Mouse (Mus musculus) fibroblast of lung, adult 2 months (primary cell): ENCODE measurements at regions not wholly inside any gene's neighbourhood (a gene's known extent, or its start where the extent isn't known, plus 50 kb on each side); places are given as distances from the start of the nearest gene placed in this dataset.
"Not testable (repeated sequence)": the region's sequence is repeated elsewhere in the genome, so short reads cannot be mapped to it uniquely, and the experiment has no call there.

ENCODE experiments used
- DNase-seq: peaks from one replicate; pipeline ENCODE4 v3.0.0-alpha.2; 2011; ENCODE audit warnings: low read depth

DNA sequence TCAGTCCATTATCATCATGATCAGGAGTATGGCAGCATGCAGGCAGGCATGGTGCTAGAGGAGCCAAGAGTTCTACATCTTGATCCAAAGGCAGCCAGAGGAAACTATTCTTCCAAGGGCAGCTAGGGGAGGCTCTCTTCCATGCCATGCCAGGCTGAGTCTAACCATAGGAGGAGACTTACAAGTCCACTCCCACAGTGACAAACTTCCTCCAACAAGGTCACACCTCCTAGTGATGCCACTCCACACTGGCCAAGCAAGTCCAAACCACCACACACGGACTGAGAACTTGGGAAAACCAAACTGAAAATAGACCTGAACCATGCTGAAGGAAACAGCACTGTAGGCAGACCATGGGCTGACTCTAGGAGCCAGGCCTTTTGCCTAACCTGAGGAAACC is 197.4 kb downstream of the Prex1 start:
- no peak for DNase-seq

GRCm38 (mm10) chr2:166514664-166515063 is 199.0 kb downstream of the Prex1 start:
- DNase-seq, result no peak

DNA sequence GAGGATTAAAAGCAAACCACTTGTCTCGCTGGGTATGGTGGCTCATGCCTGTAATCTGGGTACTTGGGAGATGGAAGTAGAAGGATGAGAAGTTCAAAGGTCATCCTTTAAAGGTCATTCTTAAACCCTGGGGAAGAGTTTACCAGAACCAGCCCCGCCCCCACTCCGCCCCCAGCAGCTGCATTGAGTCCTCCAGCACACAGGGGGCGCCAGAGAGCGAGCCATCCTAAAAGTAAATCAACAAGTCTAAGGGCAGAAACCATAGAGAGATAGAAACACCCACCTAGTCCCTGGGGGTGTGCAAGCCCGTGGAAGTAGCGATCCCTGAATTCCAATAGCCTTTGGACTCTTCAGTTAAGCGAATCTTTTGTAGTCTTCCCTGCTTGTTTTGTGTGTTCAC is 201.1 kb downstream of the Prex1 start:
- no peak for DNase-seq

DNA sequence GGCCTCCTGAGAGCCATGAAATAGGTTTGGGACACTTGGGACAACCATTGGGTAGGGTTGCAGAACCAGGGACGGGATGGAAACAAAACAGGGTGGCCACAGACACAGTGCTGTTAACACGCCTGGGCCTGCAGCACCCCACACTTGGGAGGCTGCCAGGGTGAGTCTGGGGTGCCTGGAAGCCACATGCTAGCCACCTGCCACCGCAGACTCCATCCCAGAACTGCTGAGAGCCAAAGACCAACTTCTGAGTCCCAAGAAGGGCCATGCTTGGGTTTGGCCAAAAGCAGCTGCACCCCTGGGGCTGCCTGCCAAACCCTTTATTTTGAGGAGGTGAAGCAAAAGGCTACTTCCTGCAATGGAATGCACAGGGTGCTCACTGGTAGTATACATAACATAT is 202.2 kb downstream of the Prex1 start:
- DNase-seq, result not testable (repeated sequence)

- no peak for DNase-seq
Observed at GRCm38 (mm10) chr2:166510776-166511175, 202.9 kb downstream of the Prex1 start.

GRCm38 (mm10) chr2:166509591-166509990 is 204.0 kb downstream of the Prex1 start:
- DNase-seq, result no peak

GRCm38 (mm10) chr2:166508656-166509420 is 204.8 kb downstream of the Prex1 start:
- DNase-seq, result no peak

GRCm38 (mm10) chr2:166505309-166505708 is 208.3 kb downstream of the Prex1 start:
- no peak for DNase-seq

DNA sequence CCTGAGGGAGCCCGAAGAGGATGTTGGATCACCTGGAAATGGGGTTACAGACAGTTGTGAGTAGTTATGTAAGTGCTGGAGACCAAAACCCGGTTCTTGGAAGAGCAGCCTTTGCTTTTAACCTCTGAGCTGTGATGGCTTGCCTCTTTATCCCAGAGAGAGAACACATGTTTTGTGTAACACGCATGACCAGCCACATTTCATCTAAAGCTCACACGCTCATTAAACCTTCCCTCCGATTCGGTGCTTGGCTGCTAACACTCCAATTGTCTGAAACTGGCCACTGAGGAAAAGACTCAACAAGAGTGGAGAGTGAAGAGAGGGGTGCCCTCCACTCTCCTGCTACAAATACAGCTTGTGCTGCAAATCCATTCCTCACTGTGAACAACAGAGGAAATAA is 210.0 kb downstream of the Prex1 start:
- DNase-seq, result no peak

DNA sequence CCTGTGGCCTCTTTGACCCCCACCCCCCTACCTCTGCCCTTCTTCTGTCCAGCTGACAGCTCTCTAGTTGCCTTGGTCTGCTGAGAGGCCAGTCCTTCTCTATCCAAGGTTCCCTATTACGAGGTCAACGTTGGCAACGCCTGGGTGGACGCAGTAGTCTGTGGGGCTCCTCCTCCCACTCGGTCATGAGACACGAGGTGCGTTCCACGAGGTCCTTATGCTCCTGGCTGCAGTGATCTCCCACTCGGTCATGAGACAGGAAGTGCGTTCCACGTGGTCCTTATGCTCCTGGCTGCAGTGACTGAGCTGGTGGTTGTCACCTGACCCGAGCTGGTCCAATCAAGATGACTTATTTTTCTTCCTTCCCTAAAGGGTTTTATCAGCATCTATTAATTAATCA is 220.7 kb downstream of the Prex1 start:
- DNase-seq, result no peak

- DNase-seq, result no peak
Observed at GRCm38 (mm10) chr2:166492421-166492820, 221.2 kb downstream of the Prex1 start.

DNA sequence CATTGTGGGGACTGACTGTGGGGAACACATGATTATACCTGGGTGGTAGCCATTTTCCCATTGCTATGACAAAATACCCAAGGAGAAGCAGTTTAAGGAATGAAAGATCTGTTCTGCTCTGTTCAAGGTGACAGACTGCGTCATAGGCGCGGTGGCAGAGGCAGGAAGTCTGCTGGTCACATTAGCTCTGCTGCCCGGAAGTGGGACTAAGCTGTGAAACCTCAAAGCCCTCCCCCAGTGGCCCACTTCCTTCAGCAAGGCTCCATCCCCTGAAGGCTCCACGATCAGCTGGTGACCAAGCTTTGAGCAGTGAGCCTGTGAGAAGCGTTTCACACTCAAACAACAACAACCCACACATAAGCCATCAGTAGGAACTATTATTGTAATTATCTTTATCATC is 221.8 kb downstream of the Prex1 start:
- no peak for DNase-seq

DNA sequence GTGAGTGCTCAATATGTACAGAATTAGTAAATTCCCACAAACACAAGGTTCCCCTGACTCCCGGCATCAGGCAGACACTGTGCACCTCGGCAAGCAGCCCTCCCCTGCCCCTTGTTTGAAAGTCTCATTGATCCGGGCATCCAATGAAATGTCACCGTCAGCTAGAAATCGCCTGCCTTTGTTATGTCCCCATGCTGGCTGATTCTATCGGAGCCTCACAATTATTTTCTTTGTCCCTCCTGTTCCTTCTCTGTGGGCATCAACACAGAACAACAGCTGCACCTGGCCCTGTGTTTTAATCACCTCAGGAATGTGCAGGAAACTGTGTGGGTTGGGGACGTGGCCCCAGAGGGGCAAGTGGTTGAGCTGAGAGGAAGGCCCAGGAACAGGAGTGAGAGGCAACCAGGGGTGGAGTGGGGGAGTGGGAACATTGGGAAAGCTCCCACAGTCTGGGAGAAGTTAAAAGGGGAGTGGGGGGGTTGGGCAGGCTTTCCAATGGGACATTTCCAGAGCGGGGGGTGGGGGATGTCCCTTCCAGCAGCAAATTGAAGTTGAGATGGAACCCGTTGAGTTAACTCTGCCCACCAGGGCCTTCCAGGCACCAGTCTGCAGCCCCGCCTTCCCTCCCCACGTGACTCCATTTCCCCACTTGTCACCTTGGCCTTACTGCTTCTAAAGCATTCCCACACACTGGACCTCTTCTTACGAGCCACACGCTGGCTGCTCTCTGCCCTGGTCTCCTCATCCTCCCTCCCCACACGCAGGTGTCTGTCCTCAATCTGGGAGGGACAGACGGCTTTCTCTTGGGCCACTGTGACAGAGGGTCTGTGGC is 224.4 kb downstream of the Prex1 start:
- no peak for DNase-seq

DNA sequence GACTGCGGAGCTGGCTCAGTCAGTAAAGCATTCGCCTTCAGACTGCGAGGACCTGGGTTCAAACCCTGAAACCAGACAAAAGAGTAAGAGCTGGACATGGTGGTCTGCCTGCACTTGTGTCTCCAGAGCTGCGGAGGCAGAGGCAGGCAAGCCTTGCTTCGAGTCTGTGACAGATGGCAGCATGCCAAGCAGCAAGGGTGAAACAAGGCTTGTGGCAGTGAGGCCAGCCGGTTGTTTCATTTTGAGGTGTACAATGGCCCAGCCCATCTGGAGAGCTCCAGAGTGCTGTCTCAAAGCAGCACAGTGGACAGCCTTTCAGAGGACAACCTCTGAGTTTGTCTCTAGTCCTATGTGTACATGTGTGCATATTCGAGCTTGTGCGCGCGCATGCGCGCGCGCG is 225.9 kb downstream of the Prex1 start:
- DNase-seq, result no peak

DNA sequence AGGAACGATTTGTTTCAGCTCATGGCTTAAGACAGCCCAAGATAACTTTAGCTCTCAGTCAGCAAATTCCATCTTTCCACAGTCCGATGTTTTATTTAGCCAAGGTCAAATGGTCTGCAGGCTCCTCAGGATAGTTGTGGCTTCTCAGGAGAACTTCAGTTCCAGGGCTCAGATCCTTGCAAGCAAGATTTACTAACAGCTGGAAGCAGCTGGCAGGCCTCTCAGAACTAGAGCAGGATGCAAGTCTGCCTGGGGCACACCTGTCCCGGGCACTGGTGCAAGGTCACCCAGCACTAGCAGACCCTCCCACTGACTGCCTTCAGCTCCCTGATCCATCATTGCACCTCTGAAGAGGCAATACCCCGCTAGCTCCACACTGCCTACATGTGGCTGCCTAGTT is 227.8 kb downstream of the Prex1 start:
- DNase-seq, result no peak

GRCm38 (mm10) chr2:166485361-166485760 is 228.3 kb downstream of the Prex1 start:
- no peak for DNase-seq

DNA sequence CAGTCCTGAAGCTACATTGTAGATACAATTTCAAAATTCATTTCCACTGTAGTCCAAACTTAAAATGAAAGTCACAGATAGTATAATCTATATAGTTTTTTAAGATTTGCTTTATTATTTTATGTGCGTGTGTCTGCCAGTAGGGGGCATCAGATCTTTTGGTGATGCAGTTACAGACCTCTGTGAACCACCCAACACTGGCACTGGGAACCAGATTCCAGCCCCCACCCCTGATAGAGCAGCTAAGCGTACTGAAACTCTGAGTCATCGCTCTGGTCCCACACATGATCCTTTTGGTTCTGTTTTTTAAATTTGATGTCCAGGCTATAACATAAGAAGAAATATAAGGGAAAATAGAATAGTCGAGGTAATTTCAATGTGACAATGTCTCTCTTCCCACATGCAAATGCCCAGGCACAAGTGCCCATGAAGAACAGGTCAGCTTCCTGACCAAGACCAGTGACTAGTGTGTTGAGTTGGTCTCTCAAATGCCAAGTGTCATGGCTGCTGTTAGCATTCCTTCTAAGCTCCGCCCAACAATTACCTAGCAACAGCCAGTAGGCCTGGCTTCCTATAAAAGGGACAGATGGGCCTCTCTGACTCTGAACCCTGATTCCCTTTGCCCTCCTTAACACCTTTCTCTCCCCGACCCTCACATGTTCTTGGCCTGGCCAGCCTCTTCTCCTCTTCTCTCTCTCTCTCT is 229.9 kb downstream of the Prex1 start:
- no peak for DNase-seq

GRCm38 (mm10) chr2:166482720-166483616 is 230.7 kb downstream of the Prex1 start:
- DNase-seq, result no peak

DNA sequence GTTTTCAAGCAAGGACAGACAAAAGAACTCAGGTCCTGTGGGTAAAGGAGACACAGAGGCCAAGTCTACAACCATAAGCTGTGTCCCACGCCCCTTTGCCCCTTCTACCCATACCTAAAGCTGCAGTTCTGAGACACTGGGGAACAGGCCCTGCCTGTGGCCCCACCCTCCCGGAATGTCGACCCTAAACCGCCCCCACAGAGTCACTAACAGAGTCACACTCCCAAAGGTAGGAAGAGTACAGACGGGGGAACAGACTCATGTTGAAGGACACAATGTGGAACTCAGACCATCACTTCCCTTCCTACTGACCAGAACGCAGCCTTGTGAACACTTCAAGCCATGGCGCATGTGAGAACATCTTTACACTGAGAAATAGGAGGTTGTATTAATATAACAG is 231.9 kb downstream of the Prex1 start:
- DNase-seq, result no peak

DNA sequence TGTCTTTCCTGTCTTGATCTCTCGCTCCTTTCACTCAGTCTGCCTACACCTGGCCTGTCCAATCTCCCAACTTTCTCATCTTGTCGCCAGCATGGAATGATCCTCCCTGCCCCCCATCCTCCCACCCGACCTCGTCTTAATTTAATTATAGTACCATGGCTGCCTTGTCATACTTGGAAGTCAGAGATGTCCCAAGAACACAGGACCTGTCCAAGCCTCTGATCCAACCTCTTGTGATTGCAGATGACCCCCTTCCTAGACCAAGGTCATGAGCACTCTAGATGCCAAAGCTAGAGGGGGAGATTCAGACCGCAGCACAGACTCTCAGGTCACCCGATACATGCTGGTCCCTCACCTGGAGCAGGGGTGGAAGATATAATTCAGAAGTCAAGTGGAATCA is 232.3 kb downstream of the Prex1 start:
- no peak for DNase-seq

DNA sequence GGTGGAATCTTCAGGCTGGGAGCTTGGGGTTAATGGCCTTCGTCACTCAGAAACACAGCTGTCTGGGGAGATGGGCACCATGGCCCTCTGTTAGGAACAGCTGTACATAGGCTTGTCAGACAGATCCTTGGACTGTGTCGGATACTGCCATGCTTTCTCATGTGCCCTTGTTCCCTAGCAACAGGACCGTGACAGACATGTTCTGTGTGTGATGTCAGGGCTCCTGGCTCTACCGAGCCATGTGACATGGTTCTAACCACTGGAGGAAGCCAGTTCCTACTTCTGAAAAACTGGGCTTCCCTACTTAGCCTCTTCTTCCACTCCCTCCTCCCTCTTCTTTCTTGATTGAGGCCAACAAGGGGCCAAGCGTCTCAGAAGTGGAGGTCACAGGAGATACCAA is 232.7 kb downstream of the Prex1 start:
- DNase-seq, result no peak

DNA sequence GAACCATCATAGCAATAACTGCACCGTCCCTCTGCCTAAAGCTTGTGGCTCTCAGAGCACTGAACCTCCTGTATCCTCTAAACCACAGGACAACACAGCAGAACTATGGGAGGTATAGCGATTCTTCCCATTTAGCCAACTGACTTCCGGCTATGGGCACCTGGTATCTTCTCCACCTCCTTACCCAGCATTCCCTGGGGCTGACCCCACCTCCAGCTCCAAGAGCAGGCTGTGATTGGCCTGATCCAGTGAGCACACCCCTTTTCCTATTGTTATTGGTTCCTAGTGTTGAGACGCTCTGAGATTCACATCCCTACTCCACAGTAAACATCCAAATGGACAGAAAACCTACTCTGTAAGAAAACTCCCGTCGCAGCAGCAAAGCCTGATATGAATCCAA is 236.7 kb downstream of the Prex1 start:
- DNase-seq, result no peak
